Mouse (Mus musculus): ENCODE results near the gene Rdh19.

DNA sequence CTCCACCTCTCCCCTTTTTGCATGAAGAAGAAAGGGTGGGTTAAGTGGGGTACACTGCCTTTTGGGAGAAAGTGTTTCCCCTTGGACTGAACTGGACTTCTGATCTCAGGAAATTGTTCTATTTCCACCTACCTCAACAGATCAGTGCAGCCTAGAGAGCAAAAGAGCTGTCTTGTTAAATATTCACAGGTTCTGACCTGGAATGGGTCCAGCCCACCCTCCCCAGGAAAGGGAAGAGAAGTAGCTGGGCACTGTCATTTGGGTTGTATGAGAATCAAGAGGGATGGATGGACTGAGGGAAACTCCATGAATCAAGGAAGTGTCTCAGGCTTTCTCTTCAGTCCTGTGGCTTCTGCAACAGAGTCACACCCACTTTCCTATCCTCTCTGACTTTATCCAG, 15.2 kb downstream of the Rdh19 start:
- TF ChIP-seq CTCF (conservative IDR thresholded peaks at IDR 0.05 in 1 of 2, IDR thresholded peaks at IDR 0.05 in 1 of 2; ENCODE audit: low read depth in 2 of 2, low read length in 2 of 2) (no peak), POLR2A (IDR thresholded peaks at IDR 0.05; ENCODE audit: low read depth, low read length) (no peak), MAZ (IDR thresholded peaks at IDR 0.05; ENCODE audit: low read depth, low read length) (no peak), BHLHE40 (IDR thresholded peaks at IDR 0.05; ENCODE audit: low read depth, low read length) (no peak), SMC3 (IDR thresholded peaks at IDR 0.05; ENCODE audit: low read depth, low read length) (no peak), HCFC1 (IDR thresholded peaks at IDR 0.05; ENCODE audit: low read depth, low read length) (no peak), ZNF384 (IDR thresholded peaks at IDR 0.05; ENCODE audit: low read depth, low read length) (no peak), TCF12 (IDR thresholded peaks at IDR 0.05; ENCODE audit: low read depth, low read length) (no peak), JUN (IDR thresholded peaks at IDR 0.05; ENCODE audit: insufficient read depth, low read depth, low read length) (no peak), E2F4 (IDR thresholded peaks at IDR 0.05; ENCODE audit: insufficient replicate concordance, low read depth, low read length) (no peak), EP300 (IDR thresholded peaks at IDR 0.05; ENCODE audit: low read length) (no peak), USF2 (conservative IDR thresholded peaks at IDR 0.05; ENCODE audit: low read depth, low read length) (no peak), MAX (IDR thresholded peaks at IDR 0.05; ENCODE audit: low read length) (no peak)

All from CH12.LX (cell line).